Mouse (Mus musculus): ENCODE measurements around the gene Frmd7.

GRCm38 (mm10) chrX:50991324-50991723 lies 48.8 kb upstream of the Frmd7 start:
- no peak for TF ChIP-seq CTCF (IDR thresholded peaks at IDR 0.05; ENCODE audit: control insufficient read depth, insufficient read depth, insufficient replicate concordance, low read depth, low read length)
- TF ChIP-seq POLR2A (IDR thresholded peaks at IDR 0.05; ENCODE audit: control insufficient read depth, low read depth, low read length), result no peak

Data from testis, adult 2 months (tissue).